Mouse (Mus musculus): ENCODE measurements around the gene Scube1. TPM values are rescaled to one million over a fixed set of nuclear protein-coding genes. Genes with fewer than 3 reads are reported as not detected.

Scube1 gene
- total and polyA plus RNA-seq, 2 experiments: 0.13 to 0.18 TPM

DNA sequence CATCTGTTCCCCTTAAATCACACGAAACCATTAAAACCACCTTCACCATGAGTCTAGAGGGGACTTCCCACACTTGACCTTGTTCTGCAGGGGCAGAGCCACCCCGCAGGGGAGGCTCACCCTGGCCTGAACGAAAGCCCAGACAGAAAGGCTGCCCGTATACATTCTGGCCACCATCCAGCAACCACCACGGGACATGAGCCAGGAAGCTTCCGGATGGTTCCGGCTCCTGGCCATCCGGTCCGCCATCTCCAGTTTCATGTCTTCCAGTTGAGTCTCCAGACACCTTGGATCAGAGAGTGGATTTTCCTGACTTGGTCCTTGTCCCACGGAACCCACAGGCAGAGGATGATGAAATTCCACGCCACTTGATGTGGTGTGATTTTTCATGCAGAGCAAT is 29.7 kb downstream of the Scube1 start:
- no peak overlapping the region for H3K9ac ChIP-seq (ENCODE audit: low read depth, low read length)
- TF ChIP-seq POLR2A (IDR thresholded peaks at IDR 0.05; ENCODE audit: extremely low read depth, insufficient read depth, low read length) (no peak), CTCF (IDR thresholded peaks at IDR 0.05; ENCODE audit: low read depth, low read length) (no peak)
- 85% methylated on average over 11 of the region's 11 CpGs for WGBS

DNA sequence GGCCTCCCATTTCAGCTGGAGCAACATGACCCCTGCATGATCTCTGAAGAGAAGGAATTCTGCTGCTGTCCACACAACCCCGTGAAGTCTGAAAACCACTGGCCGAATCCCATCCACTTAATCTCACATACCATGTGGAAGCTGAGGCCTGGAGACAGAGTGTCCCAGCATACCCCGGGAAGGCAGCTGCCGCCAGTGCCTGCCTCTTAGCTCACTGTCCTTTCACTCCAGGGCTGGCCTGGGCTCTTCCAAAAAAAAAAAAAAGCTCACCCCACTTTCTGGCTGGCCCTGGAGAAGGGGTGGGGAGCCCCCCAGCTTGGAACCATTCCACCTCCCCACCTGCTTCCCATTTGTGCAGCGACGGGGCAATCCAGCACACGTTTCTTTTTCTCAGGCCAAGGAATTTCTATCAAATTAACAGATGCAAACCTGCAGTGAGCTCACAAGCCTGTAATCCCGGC is 32.9 kb downstream of the Scube1 start:
- no peaks in the 10 kb centered on the region for H3K79me2 ChIP-seq (ENCODE audit: control insufficient read depth, insufficient read depth, low read length)
- 72% methylated on average over 8 of the region's 8 CpGs for WGBS

More for the DNA sequence above, 29.7 kb downstream of the Scube1 start:
- no peak for DNase-seq (ENCODE audit: extremely low read depth, low read depth, low spot score)
- Histone ChIP-seq H3K79me2 (ENCODE audit: control insufficient read depth, insufficient read depth, low read length) (no peaks in the 10 kb centered on the region), H3K27me3 (ENCODE audit: control insufficient read depth, insufficient read depth, low read length) (no peaks in the 10 kb centered on the region), H3K4me1 (ENCODE audit: control insufficient read depth, insufficient read depth, low read length) (no peaks in the 10 kb centered on the region), H3K36me3 (ENCODE audit: control insufficient read depth, insufficient read depth, low read length) (no peaks in the 10 kb centered on the region), H3K4me3 (ENCODE audit: insufficient read depth, low read depth, low read length) (no peak overlapping the region), H3K27ac (replicated peaks; ENCODE audit: insufficient read depth, low read depth, low read length) (no peak overlapping the region)

DNA sequence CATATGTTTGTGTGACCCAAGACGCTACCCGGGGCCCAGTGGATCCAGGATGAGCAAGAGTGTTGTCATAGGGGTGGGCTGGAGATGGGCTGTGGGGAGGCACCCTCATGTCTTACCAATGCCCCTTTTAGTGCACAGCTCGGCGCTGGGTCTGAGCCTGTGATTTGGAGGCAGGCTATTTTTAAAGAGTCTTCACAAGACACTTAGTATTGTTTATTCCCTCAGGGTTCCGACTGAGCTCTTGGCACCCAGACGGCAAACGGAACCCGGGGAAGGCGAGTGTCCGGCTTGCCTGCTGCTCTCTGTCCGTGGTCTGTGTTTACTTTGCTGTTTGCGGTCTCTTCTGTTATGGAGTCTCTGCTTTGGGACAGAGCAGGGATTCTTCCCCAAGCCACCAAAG is 34.9 kb downstream of the Scube1 start:
- 58% methylated on average over 12 of the region's 12 CpGs for WGBS
- Histone ChIP-seq H3K27me3 (ENCODE audit: control insufficient read depth, insufficient read depth, low read length) (no peaks in the 10 kb centered on the region), H3K27ac (replicated peaks; ENCODE audit: insufficient read depth, low read depth, low read length) (no peak overlapping the region)

More for the DNA sequence above, 32.9 kb downstream of the Scube1 start:
- no peak for DNase-seq (ENCODE audit: extremely low read depth, low read depth, low spot score)
- H3K27me3 ChIP-seq (ENCODE audit: control insufficient read depth, insufficient read depth, low read length): no peaks in the 10 kb centered on the region
- H3K9ac ChIP-seq (ENCODE audit: low read depth, low read length): no peak overlapping the region
- H3K36me3 ChIP-seq (ENCODE audit: control insufficient read depth, insufficient read depth, low read length): no peaks in the 10 kb centered on the region
- H3K4me1 ChIP-seq (ENCODE audit: control insufficient read depth, insufficient read depth, low read length): no peaks in the 10 kb centered on the region
- TF ChIP-seq POLR2A (IDR thresholded peaks at IDR 0.05; ENCODE audit: extremely low read depth, insufficient read depth, low read length) (no peak), CTCF (IDR thresholded peaks at IDR 0.05; ENCODE audit: low read depth, low read length) (no peak)
- no peak overlapping the region for H3K4me3 ChIP-seq (ENCODE audit: insufficient read depth, low read depth, low read length)
- H3K27ac ChIP-seq (replicated peaks; ENCODE audit: insufficient read depth, low read depth, low read length): no peak overlapping the region

DNA sequence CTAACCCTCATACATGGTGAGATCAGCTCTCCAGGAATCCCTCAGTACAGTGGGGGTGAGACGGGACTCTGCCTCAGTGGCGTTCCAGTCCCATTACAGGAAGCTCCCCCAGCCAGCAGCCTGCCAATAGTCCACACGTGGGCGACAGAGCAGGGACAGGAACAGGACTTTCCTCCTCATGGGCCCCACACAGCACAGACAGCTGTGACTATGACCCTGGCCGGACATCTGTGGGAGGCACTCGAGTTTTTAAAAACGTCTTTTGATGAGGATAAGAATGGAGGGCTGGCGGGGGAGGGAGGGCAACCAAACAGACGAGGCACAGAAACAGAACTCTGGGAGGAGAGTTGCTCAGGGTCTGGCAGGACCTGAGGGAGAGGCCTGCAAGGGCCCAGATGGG is 38.2 kb downstream of the Scube1 start:
- Histone ChIP-seq H3K4me3 (ENCODE audit: insufficient read depth, low read depth, low read length) (no peak overlapping the region), H3K27ac (replicated peaks; ENCODE audit: insufficient read depth, low read depth, low read length) (no peak overlapping the region), H3K9ac (ENCODE audit: low read depth, low read length) (no peak overlapping the region), H3K4me1 (ENCODE audit: control insufficient read depth, insufficient read depth, low read length) (no peaks in the 10 kb centered on the region), H3K27me3 (ENCODE audit: control insufficient read depth, insufficient read depth, low read length) (no peaks in the 10 kb centered on the region), H3K36me3 (ENCODE audit: control insufficient read depth, insufficient read depth, low read length) (no peaks in the 10 kb centered on the region), H3K79me2 (ENCODE audit: control insufficient read depth, insufficient read depth, low read length) (no peaks in the 10 kb centered on the region)
- WGBS: 75% methylated on average over 9 of the region's 9 CpGs
- no peak for TF ChIP-seq POLR2A (IDR thresholded peaks at IDR 0.05; ENCODE audit: extremely low read depth, insufficient read depth, low read length)
- TF ChIP-seq CTCF (IDR thresholded peaks at IDR 0.05; ENCODE audit: low read depth, low read length): no peak
- DNase-seq (ENCODE audit: extremely low read depth, low read depth, low spot score): no peak

More for the DNA sequence above, 34.9 kb downstream of the Scube1 start:
- Histone ChIP-seq H3K9ac (ENCODE audit: low read depth, low read length) (no peak overlapping the region), H3K4me1 (ENCODE audit: control insufficient read depth, insufficient read depth, low read length) (no peaks in the 10 kb centered on the region), H3K79me2 (ENCODE audit: control insufficient read depth, insufficient read depth, low read length) (no peaks in the 10 kb centered on the region), H3K36me3 (ENCODE audit: control insufficient read depth, insufficient read depth, low read length) (no peaks in the 10 kb centered on the region), H3K4me3 (ENCODE audit: insufficient read depth, low read depth, low read length) (no peak overlapping the region)
- TF ChIP-seq POLR2A (IDR thresholded peaks at IDR 0.05; ENCODE audit: extremely low read depth, insufficient read depth, low read length) (no peak), CTCF (IDR thresholded peaks at IDR 0.05; ENCODE audit: low read depth, low read length) (no peak)
- no peak for DNase-seq (ENCODE audit: extremely low read depth, low read depth, low spot score)

DNA sequence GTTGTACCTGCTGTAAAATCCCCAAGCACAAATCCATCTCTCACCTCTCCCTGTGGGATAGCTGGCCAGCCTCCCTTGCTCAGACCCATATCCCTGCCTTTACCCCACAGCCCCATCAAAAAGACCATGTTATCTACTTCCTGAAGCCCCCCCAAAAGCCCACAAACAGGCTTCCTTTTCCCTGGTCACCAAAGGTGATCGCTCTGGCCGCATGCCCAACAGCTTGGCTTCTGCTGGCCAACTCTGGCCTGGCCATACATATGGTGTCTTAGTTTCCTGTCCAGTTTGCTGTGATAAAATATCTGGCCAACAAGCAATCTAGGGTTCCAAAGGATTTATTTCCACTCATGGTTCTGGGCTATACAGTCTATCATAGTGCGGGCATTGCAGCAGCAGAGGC is 38.9 kb downstream of the Scube1 start:
- Histone ChIP-seq H3K27me3 (ENCODE audit: control insufficient read depth, insufficient read depth, low read length) (no peaks in the 10 kb centered on the region), H3K4me3 (ENCODE audit: insufficient read depth, low read depth, low read length) (no peak overlapping the region), H3K4me1 (ENCODE audit: control insufficient read depth, insufficient read depth, low read length) (no peaks in the 10 kb centered on the region), H3K9ac (ENCODE audit: low read depth, low read length) (no peak overlapping the region), H3K27ac (replicated peaks; ENCODE audit: insufficient read depth, low read depth, low read length) (no peak overlapping the region), H3K36me3 (ENCODE audit: control insufficient read depth, insufficient read depth, low read length) (no peaks in the 10 kb centered on the region), H3K79me2 (ENCODE audit: control insufficient read depth, insufficient read depth, low read length) (no peaks in the 10 kb centered on the region)
- 91% methylated on average over 3 of the region's 3 CpGs for WGBS
- TF ChIP-seq POLR2A (IDR thresholded peaks at IDR 0.05; ENCODE audit: extremely low read depth, insufficient read depth, low read length) (no peak), CTCF (IDR thresholded peaks at IDR 0.05; ENCODE audit: low read depth, low read length) (no peak)
- no peak for DNase-seq (ENCODE audit: extremely low read depth, low read depth, low spot score)

DNA sequence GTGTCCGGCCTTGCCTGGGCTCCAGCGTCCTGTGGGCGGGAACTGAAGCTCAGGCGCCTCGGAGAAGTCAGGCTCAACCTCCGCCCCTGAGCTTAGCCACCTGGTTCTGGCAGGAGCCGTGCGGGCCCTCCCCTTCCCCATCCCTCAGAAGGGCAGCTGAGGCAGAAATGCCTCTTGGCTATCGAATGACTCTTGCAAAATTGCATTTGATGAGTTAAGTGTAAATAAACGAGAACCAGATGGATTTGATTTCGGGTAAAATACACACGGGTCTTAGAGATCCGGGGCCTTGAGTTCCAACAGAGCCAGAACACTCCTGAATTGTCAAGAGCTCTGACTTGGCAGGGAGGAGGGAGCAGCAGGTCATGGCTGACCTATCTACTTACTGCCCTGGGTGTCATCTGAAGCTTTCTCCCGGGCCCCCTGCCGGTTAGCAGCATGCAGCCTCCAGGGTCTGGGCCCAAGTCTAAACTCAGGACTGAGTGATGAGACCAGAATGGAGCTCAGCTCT is 41.7 kb downstream of the Scube1 start:
- no peak overlapping the region for H3K4me3 ChIP-seq (ENCODE audit: insufficient read depth, low read depth, low read length)
- H3K79me2 ChIP-seq (ENCODE audit: control insufficient read depth, insufficient read depth, low read length): no peaks in the 10 kb centered on the region
- no peaks in the 10 kb centered on the region for H3K4me1 ChIP-seq (ENCODE audit: control insufficient read depth, insufficient read depth, low read length)
- no peak overlapping the region for H3K27ac ChIP-seq (replicated peaks; ENCODE audit: insufficient read depth, low read depth, low read length)
- H3K9ac ChIP-seq (ENCODE audit: low read depth, low read length): no peak overlapping the region
- H3K36me3 ChIP-seq (ENCODE audit: control insufficient read depth, insufficient read depth, low read length): no peaks in the 10 kb centered on the region
- no peaks in the 10 kb centered on the region for H3K27me3 ChIP-seq (ENCODE audit: control insufficient read depth, insufficient read depth, low read length)
- TF ChIP-seq POLR2A (IDR thresholded peaks at IDR 0.05; ENCODE audit: extremely low read depth, insufficient read depth, low read length) (no peak), CTCF (IDR thresholded peaks at IDR 0.05; ENCODE audit: low read depth, low read length) (no peak)
- 66% methylated on average over 15 of the region's 15 CpGs for WGBS
- no peak for DNase-seq (ENCODE audit: extremely low read depth, low read depth, low spot score)
